Mouse (Mus musculus) embryonic facial prominence, embryonic 13.5 days (tissue): Measurements from ENCODE around the gene Def8. TPM values are rescaled to one million over a fixed set of nuclear protein-coding genes. Genes with fewer than 3 reads are reported as not detected.
A peak's percentile ranks its signal among the peaks of the same experiment; 100 is the strongest.
"Not testable (repeated sequence)": the region's sequence is repeated elsewhere in the genome, so short reads cannot be mapped to it uniquely, and the experiment has no call there.

Source experiments
- ATAC-seq: fragments of 200-750 bp; cut with Nextera tagmentation; 2 replicates; pipeline ENCODE4 v1.8.0; 2017; ENCODE audit warnings: low read depth; ENCODE audit not compliant: insufficient number of reproducible peaks, insufficient read depth, low FRiP score, low TSS enrichment
- H3K27ac ChIP-seq: fragments of 300-500 bp; sonication (generic); 2 replicates; pipeline ENCODE4 v1.5.1; 2015; ENCODE audit warnings: moderate library complexity, mild to moderate bottlenecking, inconsistent platforms
- H3K27me3 ChIP-seq: fragments of 300-500 bp; sonication (generic); 2 replicates; pipeline ENCODE4 v1.6.1; 2015; ENCODE audit warnings: mild to moderate bottlenecking, inconsistent platforms
- H3K36me3 ChIP-seq: fragments of 300-500 bp; sonication (generic); 2 replicates; pipeline ENCODE4 v1.6.1; 2015; ENCODE audit warnings: mild to moderate bottlenecking, inconsistent platforms
- H3K4me1 ChIP-seq: fragments of 300-500 bp; sonication (generic); 2 replicates; pipeline ENCODE4 v1.6.1; 2015; ENCODE audit warnings: inconsistent platforms
- H3K4me2 ChIP-seq: fragments of 300-500 bp; sonication (generic); 2 replicates; pipeline ENCODE4 v1.6.1; 2015; ENCODE audit warnings: moderate library complexity, mild to moderate bottlenecking, inconsistent platforms
- H3K4me3 ChIP-seq: fragments of 300-500 bp; sonication (generic); 2 replicates; pipeline ENCODE4 v1.5.1; 2015; ENCODE audit warnings: mild to moderate bottlenecking, inconsistent platforms
- H3K9ac ChIP-seq: fragments of 300-500 bp; sonication (generic); 2 replicates; pipeline ENCODE4 v1.6.1; 2015; ENCODE audit warnings: mild to moderate bottlenecking, inconsistent platforms
- H3K9me3 ChIP-seq: fragments of 300-500 bp; sonication (generic); 2 replicates; pipeline ENCODE4 v1.6.1; 2016; ENCODE audit warnings: inconsistent platforms
- WGBS: fragments of 180-500 bp; shearing (Covaris S2); methylation state at CpG from one replicate; pipeline ENCODE4 v1.1.7; 2015; ENCODE audit warnings: mixed read lengths; 5-methylcytosine and 5-hydroxymethylcytosine counted together
- polyA plus RNA-seq: library from polyadenylated mRNA; unstranded; fragments of >200 nt; fragmentation: Nextera tagmentation; extraction: Ambion mirVana; gene quantifications from 2 replicates; pipeline ENCODE4 v1.2.1, GENCODE M21; 2015

The Def8 gene
- polyA plus RNA-seq, 1 experiment from 2014 or later = 43.2 TPM

DNA sequence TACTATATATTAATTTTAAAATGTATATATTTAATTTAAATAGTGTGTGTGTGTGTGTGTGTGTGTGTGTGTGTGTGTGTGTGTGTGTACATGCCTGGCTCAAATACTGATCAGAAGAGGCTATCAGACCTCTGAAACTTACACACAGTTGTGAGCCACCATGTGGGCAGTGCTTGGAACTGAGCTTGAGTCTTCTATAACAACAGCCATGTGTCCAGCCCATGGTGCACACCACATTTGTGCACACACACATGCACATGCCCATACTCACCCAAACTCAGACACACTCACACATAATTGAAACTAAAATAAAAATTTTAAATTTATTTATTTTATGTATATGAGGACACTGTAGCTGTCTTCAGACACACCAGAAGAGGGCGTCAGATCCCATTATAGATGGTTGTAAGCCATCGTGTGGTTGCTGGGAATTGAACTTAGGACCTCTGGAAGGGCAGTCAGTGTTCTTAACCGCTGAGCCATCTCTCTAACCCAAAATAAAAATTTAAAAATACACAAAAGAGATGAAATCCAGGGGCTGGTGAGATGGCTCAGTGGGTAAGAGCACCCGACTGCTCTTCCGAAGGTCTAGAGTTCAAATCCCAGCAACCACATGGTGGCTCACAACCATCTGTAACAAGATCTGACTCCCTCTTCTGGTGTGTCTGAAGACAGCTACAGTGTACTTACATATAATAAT is 8.2 kb upstream of the Def8 start:
- H3K9ac ChIP-seq, H3K9me3 ChIP-seq, ATAC-seq, H3K4me2 ChIP-seq, H3K36me3 ChIP-seq, H3K27ac ChIP-seq, H3K4me3 ChIP-seq: not testable (repeated sequence)
- whole genome bisulfite sequencing = 77% methylated on average over 5 of the region's 5 CpGs
- H3K27me3 ChIP-seq = peaks cover 41% of the 10 kb centered on the region
- peaks cover 30% of the 10 kb centered on the region for H3K4me1 ChIP-seq

DNA sequence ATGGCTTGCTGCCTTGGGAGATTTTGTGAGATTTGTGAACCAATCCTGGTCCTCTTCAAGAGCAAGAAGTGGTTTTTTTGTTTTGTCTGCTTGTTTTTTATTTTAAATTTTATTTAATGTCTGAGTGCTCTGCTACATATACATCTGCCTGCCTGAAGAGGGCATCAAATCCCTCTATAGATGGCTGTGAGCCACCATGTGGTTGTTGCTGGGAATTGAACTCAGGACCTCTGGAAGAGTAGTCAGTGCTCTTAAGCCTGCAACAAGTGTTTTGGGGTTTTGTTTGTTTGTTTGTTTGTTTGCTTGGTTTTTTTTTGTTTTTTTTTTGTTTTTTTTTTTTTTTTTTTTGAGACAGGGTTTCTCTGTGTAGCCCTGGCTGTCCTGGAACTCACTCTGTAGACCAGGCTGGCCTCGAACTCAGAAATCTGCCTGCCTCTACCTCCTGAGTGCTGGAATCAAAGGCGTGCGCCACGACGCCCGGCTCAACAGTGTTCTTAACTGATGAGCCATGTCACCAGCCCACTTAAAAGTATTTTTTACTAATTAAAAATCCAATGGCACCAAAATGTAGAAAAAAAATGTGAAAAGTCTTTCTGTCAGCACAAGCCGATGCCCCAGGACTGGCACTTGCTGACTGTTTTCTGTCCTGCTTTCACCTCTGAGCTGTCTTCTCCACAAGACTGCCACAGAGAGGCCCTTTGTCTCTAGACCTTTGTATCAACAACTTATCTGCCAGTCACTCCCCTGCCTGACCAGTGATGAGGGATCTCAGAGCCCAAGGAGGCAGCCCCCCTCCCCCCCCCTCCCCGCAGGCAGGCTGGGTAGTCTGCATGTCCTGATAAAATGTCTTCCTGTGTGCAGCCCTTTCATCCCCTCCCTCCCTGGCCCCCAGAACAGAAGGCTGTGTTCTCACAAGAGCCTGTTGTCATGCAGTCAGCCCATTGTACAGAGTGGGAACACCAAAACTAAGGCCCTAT is 7.1 kb upstream of the Def8 start:
- Histone ChIP-seq H3K4me2 (no peak overlapping the region), H3K27ac (no peak overlapping the region), H3K9ac (no peak overlapping the region), H3K27me3 (peaks cover 30% of the 10 kb centered on the region), H3K4me1 (peaks cover 21% of the 10 kb centered on the region), H3K36me3 (peaks cover 12% of the 10 kb centered on the region), H3K4me3 (no peak overlapping the region), H3K9me3 (no peaks in the 10 kb centered on the region)
- 72% methylated on average over 8 of the region's 8 CpGs for WGBS
- ATAC-seq = no peak

DNA sequence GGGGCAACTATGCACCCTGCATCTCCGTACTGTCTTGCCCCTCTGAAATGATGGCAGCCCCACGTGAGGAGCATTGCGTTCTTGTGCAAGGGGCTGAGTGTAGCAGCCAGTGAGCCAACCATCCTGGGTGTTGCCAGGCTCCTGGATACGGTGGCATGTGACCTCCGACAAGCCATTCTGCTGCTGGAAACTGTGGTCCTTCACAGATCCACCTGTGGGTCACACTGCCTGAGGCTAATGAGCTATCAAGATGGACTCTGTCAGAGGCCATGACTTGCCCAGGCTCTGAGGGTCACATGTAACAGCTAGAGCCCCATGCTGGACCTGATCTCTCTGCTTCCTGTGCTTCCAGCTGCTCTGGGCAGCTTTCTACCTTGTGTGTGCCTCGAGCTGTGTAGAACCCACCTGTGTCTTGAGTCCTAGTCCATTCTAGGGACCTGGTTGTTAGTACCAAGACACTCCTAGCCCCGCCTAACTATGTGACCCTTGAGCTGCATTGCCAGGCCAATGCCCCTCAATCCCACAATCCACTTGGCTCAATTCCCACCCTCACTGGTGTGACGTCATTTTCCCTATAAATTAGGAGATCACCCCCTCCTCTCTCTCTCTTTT is 6.3 kb upstream of the Def8 start:
- Histone ChIP-seq H3K27me3 (peaks cover 22% of the 10 kb centered on the region), H3K4me2 (no peak overlapping the region), H3K9ac (no peak overlapping the region), H3K36me3 (peaks cover 13% of the 10 kb centered on the region), H3K4me3 (no peak overlapping the region), H3K9me3 (no peaks in the 10 kb centered on the region), H3K27ac (no peak overlapping the region), H3K4me1 (peaks cover 14% of the 10 kb centered on the region)
- no peak for ATAC-seq
- WGBS = 77% methylated on average over 8 of the region's 8 CpGs

DNA sequence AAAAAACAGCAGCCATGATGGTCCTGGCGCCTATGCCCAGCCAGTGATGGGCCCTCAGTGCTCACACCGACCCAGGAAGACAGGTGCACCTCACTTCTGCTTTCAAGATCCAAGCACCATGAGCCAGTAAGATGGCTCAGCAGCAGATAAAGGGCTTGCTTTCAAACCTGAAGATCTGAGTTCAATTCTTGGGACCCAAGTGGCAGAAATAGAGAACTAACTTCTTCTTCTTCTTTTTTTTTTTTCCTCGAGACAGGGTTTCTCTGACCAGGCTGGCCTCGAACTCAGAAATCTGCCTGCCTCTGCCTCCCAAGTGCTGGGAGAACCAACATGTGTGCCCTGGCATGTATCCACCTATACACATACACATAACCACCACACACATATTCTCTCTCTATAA is 3.6 kb upstream of the Def8 start:
- Histone ChIP-seq H3K9ac (no peak overlapping the region), H3K4me2 (no peak overlapping the region), H3K27ac (no peak overlapping the region), H3K27me3 (no peaks in the 10 kb centered on the region), H3K36me3 (peaks cover 13% of the 10 kb centered on the region), H3K4me3 (no peak overlapping the region), H3K9me3 (no peaks in the 10 kb centered on the region), H3K4me1 (peaks cover 6% of the 10 kb centered on the region)
- WGBS = 88% methylated on average over 4 of the region's 4 CpGs
- ATAC-seq = no peak

DNA sequence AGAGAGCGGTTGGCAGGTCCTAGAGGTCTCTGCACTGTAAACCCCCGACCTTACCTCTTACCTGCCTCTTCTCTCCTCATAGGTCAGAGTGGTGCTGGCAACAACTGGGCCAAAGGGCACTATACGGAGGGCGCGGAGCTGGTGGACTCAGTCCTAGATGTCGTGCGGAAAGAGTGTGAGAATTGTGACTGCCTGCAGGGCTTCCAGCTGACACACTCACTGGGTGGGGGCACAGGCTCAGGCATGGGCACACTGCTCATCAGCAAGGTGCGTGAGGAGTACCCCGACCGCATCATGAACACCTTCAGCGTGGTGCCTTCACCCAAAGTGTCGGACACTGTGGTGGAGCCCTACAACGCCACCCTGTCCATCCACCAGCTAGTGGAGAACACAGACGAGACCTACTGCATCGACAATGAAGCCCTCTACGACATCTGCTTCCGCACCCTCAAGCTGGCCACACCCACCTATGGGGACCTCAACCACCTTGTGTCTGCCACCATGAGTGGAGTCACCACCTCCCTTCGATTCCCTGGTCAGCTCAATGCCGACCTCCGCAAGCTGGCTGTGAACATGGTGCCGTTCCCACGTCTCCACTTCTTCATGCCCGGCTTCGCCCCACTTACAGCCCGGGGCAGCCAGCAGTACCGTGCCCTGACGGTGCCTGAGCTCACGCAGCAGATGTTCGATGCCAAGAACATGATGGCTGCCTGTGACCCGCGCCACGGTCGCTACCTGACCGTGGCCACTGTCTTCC is 2.6 kb upstream of the Def8 start:
- Histone ChIP-seq H3K4me1 (peaks cover 6% of the 10 kb centered on the region), H3K9ac (no peak overlapping the region), H3K27me3 (no peaks in the 10 kb centered on the region), H3K27ac (no peak overlapping the region), H3K4me2 (no peak overlapping the region), H3K36me3 (peaks cover 13% of the 10 kb centered on the region), H3K4me3 (no peak overlapping the region), H3K9me3 (no peaks in the 10 kb centered on the region)
- no peak for ATAC-seq
- 89% methylated on average over 34 of the region's 34 CpGs for WGBS

DNA sequence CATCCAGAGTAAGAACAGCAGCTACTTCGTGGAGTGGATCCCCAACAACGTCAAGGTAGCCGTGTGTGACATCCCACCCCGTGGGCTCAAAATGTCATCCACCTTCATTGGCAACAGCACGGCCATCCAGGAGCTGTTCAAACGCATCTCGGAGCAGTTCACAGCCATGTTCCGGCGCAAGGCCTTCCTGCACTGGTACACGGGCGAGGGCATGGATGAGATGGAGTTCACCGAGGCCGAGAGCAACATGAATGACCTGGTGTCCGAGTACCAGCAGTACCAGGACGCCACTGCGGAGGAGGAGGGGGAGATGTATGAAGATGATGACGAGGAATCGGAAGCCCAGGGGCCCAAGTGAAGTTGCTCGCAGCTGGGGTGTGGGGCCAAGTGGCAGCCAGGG is 2.0 kb upstream of the Def8 start:
- Histone ChIP-seq H3K9me3 (no peaks in the 10 kb centered on the region), H3K4me3 (no peak overlapping the region), H3K4me2 (no peak overlapping the region), H3K9ac (no peak overlapping the region), H3K4me1 (peaks cover 6% of the 10 kb centered on the region), H3K27ac (no peak overlapping the region), H3K36me3 (peaks cover 13% of the 10 kb centered on the region), H3K27me3 (no peaks in the 10 kb centered on the region)
- ATAC-seq = no peak
- 88% methylated on average over 19 of the region's 19 CpGs for WGBS

DNA sequence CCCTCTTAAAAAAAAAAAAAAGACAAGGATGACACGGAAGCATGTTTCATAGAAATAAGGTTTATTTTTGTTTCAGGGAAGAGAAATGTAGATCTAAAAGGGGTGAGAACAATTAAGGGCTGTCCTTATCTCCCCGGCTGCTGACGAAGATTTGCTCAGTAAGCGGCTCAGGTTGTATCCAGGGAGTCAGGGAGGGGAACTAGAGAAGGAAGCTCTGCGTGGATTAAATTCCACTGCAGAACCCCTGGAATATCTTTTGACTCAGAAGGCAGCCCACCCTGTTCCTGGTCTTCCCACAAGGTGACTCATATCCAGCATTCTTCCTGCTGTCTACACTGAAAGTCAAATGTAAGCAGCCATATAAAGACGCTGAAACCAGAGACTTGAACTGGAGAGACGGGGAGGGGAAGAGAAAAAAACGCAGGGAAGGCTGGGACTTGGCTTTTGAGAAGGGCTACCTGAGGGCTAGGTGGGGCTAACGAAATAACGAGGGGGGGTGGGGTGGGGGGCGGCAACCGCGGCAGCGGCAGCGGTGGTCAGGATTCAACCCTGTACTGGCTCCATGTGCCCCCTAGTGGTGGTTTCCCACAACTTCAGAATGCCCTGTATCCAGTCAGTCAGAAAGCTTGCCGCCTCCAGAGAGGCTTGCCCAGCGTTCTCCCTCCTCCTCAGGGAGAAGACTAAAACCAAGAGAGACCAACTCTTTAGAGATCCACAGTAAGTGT is 1.1 kb upstream of the Def8 start:
- peaks cover 13% of the 10 kb centered on the region for H3K36me3 ChIP-seq
- H3K9ac ChIP-seq = 0 out of 2 replicates have a peak overlapping the region, but pooled peaks have one; percentile 46
- H3K27ac ChIP-seq = no peak overlapping the region
- peaks cover 6% of the 10 kb centered on the region for H3K9me3 ChIP-seq
- peak overlapping the region; percentile 23; the same call in 1 of the 2 replicates for H3K4me3 ChIP-seq
- peak overlapping the region; percentile 49 for H3K4me2 ChIP-seq
- no peaks in the 10 kb centered on the region for H3K27me3 ChIP-seq
- 16% methylated on average over 17 of the region's 17 CpGs for WGBS
- ATAC-seq = no peak
- H3K4me1 ChIP-seq = peaks cover 6% of the 10 kb centered on the region

DNA sequence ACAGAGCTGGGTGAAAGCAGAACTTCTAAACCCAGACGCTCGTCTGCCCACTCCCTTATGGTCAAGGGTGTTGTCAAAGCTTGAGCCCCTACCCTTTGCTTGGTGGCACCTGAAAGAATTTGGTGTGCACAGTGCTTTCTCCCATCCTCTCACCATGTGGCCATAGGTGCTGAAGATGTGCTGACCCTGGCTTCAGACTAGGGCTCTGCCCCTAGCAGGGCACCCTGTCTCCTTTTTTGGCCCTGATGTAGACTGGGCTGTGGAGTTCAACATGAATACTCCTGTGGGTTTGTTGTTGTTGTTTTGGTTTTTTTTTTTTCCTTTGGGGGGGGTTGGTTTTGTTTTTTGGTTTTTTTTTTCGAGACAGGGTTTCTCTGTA is 557 bp upstream of the Def8 start:
- no peak overlapping the region for H3K9ac ChIP-seq
- WGBS = 19% methylated on average over 3 of the region's 3 CpGs
- H3K36me3 ChIP-seq = peaks cover 13% of the 10 kb centered on the region
- H3K4me3 ChIP-seq = no peak overlapping the region
- peaks cover 6% of the 10 kb centered on the region for H3K4me1 ChIP-seq
- no peak for ATAC-seq
- H3K27ac ChIP-seq = no peak overlapping the region
- H3K9me3 ChIP-seq = peaks cover 12% of the 10 kb centered on the region
- H3K4me2 ChIP-seq = peak overlapping the region; percentile 49
- H3K27me3 ChIP-seq = no peaks in the 10 kb centered on the region

DNA sequence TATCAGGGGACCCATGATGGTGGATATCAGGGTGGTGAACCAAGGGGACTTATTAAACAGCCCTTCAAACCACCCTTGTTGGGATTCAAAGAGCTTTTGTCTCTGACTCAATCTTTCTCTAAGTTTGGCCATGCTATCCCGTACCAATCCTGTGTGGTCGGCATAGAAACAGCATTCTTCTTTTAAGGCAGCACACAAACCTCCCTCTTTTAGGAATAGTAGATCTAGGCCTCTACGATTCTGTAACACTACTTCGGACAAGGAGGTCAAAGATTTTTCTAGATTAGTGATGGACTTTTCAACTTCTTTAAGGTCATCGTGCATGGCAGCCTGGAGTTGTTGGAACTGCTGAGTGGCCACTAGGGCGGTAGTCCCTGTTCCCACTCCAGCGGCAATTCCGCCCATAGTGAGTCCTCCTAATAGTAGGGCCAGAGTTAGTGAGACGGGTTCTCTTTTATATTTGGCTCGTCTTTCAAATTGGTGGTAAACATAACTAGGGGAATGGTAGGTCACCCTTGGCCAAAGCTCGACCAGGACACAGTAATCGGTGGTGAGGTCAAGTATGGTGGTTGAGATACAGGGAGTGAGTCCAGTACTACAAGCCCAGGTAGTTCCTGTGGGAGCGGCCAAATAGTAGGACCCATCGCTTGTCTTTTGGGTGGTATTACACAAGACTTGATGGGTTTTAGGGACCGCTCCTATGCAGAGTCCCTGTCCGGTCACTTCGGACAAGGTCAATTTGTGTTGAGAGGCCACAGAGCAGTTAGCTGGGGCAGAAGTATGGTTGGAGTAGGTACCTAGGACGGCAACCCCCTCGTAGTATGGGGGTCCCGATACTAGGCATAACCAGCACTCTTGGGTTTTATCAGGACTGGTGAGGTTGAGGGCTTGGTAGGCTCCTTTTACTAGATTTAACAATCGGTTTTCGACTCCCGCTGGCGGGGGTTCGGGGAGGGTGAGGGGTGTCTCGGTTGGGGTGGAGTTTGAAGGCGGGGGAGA is 3.5 kb downstream of the Def8 start:
- H3K4me3 ChIP-seq = no peak overlapping the region
- H3K9me3 ChIP-seq = peaks cover 41% of the 10 kb centered on the region
- ATAC-seq = no peak
- WGBS = 95% methylated on average over 27 of the region's 27 CpGs
- no peak overlapping the region for H3K4me2 ChIP-seq
- H3K4me1 ChIP-seq = peaks cover 6% of the 10 kb centered on the region
- no peaks in the 10 kb centered on the region for H3K36me3 ChIP-seq
- no peak overlapping the region for H3K27ac ChIP-seq
- no peaks in the 10 kb centered on the region for H3K27me3 ChIP-seq
- no peak overlapping the region for H3K9ac ChIP-seq
